Mouse (Mus musculus) liver, embryonic 13.5 days (tissue): ENCODE measurements at regions not wholly inside any gene's neighbourhood (a gene's known extent, or its start where the extent isn't known, plus 50 kb on each side); places are given as distances from the start of the nearest gene placed in this dataset.

Experiments used
- ATAC-seq: fragments of 200-750 bp; cut with Nextera tagmentation; 2 replicates; pipeline ENCODE4 v1.8.0; 2017; ENCODE audit warnings: low read depth, mild to moderate bottlenecking, moderate number of reproducible peaks, moderate library complexity
- DNase-seq: peaks from one replicate; pipeline ENCODE4 v3.0.0; 2022
- H3K27ac ChIP-seq: fragments of 300-500 bp; sonication (generic); 2 replicates; pipeline ENCODE4 v1.5.1; 2015; ENCODE audit warnings: moderate library complexity, mild to moderate bottlenecking, inconsistent platforms
- H3K27me3 ChIP-seq: fragments of 300-500 bp; sonication (generic); 2 replicates; pipeline ENCODE4 v1.6.1; 2015; ENCODE audit warnings: mild to moderate bottlenecking, inconsistent platforms
- H3K36me3 ChIP-seq: fragments of 300-500 bp; sonication (generic); 2 replicates; pipeline ENCODE4 v1.6.1; 2015; ENCODE audit warnings: mild to moderate bottlenecking, inconsistent platforms
- H3K4me1 ChIP-seq: fragments of 300-500 bp; sonication (generic); replicated peaks from 2 replicates; pipeline ENCODE4 v1.6.1; 2015; ENCODE audit warnings: inconsistent platforms
- H3K4me2 ChIP-seq: fragments of 300-500 bp; sonication (generic); 2 replicates; pipeline ENCODE4 v1.6.1; 2015; ENCODE audit warnings: inconsistent platforms, mild to moderate bottlenecking, moderate library complexity
- H3K4me3 ChIP-seq: fragments of 300-500 bp; sonication (generic); replicated peaks from 2 replicates; pipeline ENCODE4 v1.5.1; 2015; ENCODE audit warnings: mild to moderate bottlenecking, inconsistent platforms
- H3K9ac ChIP-seq: fragments of 300-500 bp; sonication (generic); 2 replicates; pipeline ENCODE4 v1.6.1; 2015; ENCODE audit warnings: mild to moderate bottlenecking, inconsistent platforms
- H3K9me3 ChIP-seq: fragments of 300-500 bp; sonication (generic); replicated peaks from 2 replicates; pipeline ENCODE4 v1.6.1; 2016; ENCODE audit warnings: inconsistent platforms
- WGBS: fragments of 180-500 bp; shearing (Covaris S2); methylation state at CpG from one replicate; pipeline ENCODE4 v1.1.7; 2015; ENCODE audit not compliant: insufficient replicate concordance; 5-methylcytosine and 5-hydroxymethylcytosine counted together

- DNase-seq: no peak
- Histone ChIP-seq H3K27ac (no peak overlapping the region), H3K27me3 (peaks cover 12% of the 10 kb centered on the region), H3K9me3 (no peaks in the 10 kb centered on the region), H3K4me1 (peaks cover 13% of the 10 kb centered on the region), H3K9ac (no peak overlapping the region), H3K4me2 (no peak overlapping the region), H3K4me3 (no peak overlapping the region), H3K36me3 (no peaks in the 10 kb centered on the region)
- no peak for ATAC-seq
- whole genome bisulfite sequencing: 60% methylated on average over 17 of the region's 17 CpGs
These were observed 123.5 kb downstream of the Ly86 start for GRCm38 (mm10) chr13:37468304-37469178.

DNA sequence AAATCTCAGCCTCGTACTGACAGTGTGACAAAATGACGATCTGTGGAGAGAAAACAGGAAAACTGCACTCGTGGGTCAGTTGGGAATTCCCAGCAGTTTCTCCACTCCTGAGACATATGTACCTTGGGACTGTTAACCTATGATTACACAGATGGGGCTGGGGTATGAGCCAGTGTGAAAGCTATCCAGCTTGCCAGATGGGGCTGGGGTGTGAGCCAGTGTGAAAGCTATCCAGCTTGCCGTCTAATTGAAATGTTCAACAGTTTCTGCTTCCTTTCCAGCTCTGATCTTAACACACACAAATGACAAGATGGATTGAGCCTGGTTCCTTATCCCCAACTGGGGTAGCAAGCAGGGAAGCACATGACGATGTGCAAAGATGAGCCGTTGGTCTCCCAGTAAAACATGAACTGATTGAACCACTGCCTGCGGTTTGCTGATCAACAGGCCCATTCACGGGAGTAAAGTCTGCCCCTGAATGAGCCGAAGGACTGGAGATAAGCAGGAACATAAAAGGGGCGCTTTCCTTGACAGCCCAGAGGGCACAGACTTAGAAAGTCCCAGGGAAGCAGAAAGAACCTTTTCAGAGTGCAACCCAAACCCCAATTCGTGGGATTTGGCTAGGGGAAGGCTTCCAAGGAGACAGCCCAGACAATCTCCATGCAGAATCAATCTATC is 125.4 kb downstream of the Ly86 start:
- no peak overlapping the region for H3K27ac ChIP-seq
- no peaks in the 10 kb centered on the region for H3K9me3 ChIP-seq
- no peak overlapping the region for H3K9ac ChIP-seq
- ATAC-seq (no peak), DNase-seq (no peak)
- no peaks in the 10 kb centered on the region for H3K36me3 ChIP-seq
- no peak overlapping the region for H3K4me3 ChIP-seq
- 21% methylated on average over 11 of the region's 11 CpGs for WGBS
- H3K4me2 ChIP-seq: no peak overlapping the region
- peaks cover 12% of the 10 kb centered on the region for H3K27me3 ChIP-seq
- H3K4me1 ChIP-seq: peaks cover 13% of the 10 kb centered on the region

- H3K4me1 ChIP-seq: peaks cover 35% of the 10 kb centered on the region
- no peak overlapping the region for H3K4me3 ChIP-seq
- ATAC-seq (no peak), DNase-seq (no peak)
- 41% methylated on average over 1 of the region's 1 CpGs for WGBS
- H3K9ac ChIP-seq: no peak overlapping the region
- no peak overlapping the region for H3K4me2 ChIP-seq
- no peaks in the 10 kb centered on the region for H3K9me3 ChIP-seq
- H3K36me3 ChIP-seq: no peaks in the 10 kb centered on the region
- H3K27me3 ChIP-seq: peaks cover 12% of the 10 kb centered on the region
- H3K27ac ChIP-seq: no peak overlapping the region
These were observed 128.4 kb downstream of the Ly86 start for GRCm38 (mm10) chr13:37473359-37473758.

GRCm38 (mm10) chr13:37475804-37476203 is 130.8 kb downstream of the Ly86 start:
- no peak overlapping the region for H3K9ac ChIP-seq
- ATAC-seq (no peak), DNase-seq (no peak)
- peaks cover 32% of the 10 kb centered on the region for H3K4me1 ChIP-seq
- 0 out of 2 replicates have a peak, but pooled peaks cover 3% of the 10 kb centered on the region for H3K27me3 ChIP-seq
- WGBS: 25% methylated on average over 3 of the region's 3 CpGs
- H3K4me2 ChIP-seq: peak overlapping the region; percentile 1; the same call in 1 of the 2 replicates
- H3K27ac ChIP-seq: no peak overlapping the region; the same call in 1 of the 2 replicates
- H3K9me3 ChIP-seq: no peaks in the 10 kb centered on the region
- no peaks in the 10 kb centered on the region for H3K36me3 ChIP-seq
- H3K4me3 ChIP-seq: no peak overlapping the region

DNA sequence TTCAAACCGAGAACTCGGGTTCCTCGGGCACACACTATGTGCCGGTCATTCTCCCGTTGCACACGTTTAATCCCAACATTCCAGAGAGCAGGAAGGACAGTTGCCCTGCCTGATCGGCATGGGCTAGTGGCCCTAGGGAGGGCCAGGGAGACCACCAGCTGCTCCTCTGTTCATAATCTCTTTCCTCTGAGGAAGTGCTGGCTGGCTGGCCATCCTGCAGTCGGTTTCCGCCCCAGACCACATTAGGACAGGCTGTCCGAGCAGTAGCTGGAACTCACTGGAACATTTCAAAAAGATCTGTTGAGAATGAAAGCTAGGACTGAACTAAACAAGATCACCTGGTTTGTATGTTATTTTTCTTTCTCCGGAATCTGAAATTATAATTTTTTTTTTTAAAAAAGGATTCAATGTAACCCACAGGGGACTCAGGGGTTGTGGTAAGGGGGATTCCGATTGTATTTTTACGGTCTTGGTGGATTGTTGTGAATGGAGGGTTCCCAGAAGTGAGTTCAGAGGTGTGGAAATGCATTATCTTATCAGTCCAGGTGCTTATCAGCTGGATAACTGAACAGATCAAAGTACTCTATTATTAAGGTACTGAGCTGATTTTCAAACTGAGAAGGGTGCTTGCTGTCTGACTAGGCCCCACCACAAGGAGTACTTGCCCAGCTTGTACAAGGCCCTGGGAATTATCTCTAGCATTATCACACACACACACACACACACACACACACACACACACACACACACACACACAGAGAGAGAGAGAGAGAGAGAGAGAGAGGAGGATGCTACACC is 131.4 kb downstream of the Ly86 start:
- H3K4me2 ChIP-seq: peak overlapping the region; percentile 1; the same call in 1 of the 2 replicates
- no peak overlapping the region for H3K9ac ChIP-seq
- peaks cover 32% of the 10 kb centered on the region for H3K4me1 ChIP-seq
- H3K4me3 ChIP-seq: no peak overlapping the region
- no peak overlapping the region for H3K27ac ChIP-seq
- 12% methylated on average over 13 of the region's 13 CpGs for WGBS
- no peak for DNase-seq
- 0 out of 2 replicates have a peak, but pooled peaks cover 3% of the 10 kb centered on the region for H3K27me3 ChIP-seq
- no peak for ATAC-seq
- no peaks in the 10 kb centered on the region for H3K36me3 ChIP-seq
- H3K9me3 ChIP-seq: no peaks in the 10 kb centered on the region

DNA sequence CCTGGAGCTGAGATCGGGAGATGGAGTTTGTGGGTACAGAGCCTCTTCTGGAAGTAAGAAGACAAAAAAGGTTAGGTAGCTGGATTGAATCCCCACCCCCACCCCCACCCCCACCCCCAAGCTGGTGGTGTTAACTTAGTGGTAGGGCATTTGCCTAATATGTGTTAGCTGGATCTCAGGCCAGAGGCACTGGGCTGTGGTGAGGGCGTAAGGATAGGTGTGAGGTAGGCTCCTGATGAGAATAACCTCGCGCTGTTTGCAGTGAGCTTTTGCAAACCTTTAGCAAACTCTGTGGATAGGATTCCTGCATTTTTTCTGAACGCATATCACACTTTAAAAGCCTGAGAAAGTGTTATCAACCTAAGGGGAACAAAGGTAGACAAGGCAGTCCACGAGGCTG is 132.3 kb downstream of the Ly86 start:
- peaks cover 32% of the 10 kb centered on the region for H3K4me1 ChIP-seq
- DNase-seq (no peak), ATAC-seq (no peak)
- H3K27me3 ChIP-seq: 0 out of 2 replicates have a peak, but pooled peaks cover under 1% of the 10 kb centered on the region
- H3K4me2 ChIP-seq: peak overlapping the region; percentile 51
- no peaks in the 10 kb centered on the region for H3K36me3 ChIP-seq
- no peak overlapping the region for H3K9ac ChIP-seq
- H3K4me3 ChIP-seq: 0 out of 2 replicates have a peak overlapping the region, but pooled peaks have one; percentile 32
- WGBS: 8% methylated on average over 6 of the region's 6 CpGs
- no peak overlapping the region; the same call in 1 of the 2 replicates for H3K27ac ChIP-seq
- no peaks in the 10 kb centered on the region for H3K9me3 ChIP-seq

DNA sequence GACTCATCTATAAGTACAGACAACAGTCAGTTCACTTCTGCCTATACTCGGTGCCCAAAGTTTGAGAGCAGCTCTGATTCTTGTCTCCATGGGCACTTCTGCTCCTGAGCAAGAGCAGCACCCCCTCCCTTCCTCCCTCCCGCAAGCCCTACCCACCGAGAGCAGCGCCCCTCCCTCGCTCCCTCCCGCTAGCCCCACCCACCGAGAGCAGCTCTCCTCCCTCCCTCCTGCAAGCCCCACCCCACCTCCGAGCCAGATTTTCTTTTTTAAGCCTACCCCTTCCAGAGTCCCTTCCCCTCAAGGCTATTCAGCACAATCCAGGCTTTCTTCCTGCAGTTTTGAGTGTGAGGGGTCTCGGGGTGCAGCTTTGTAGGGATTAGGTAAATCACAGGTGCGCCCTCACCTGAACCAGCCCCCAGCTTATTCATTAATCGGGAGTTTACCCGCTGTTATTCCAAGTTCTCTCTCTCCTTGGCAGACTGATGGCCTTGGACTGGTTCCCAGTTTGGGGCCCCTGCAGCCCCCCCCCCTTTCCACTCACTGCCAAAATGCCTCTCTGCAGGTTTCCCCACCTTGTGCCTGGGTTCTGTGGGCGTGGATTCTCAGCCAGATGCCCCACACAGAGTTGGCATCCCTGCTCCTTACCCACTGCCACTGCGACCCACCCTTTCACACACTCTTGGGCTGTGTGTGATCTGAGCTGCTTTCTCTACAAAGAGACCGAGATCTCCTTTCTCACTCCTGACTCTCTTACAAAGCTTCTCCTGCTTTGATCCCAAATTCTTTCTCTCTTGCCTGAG is 132.9 kb downstream of the Ly86 start:
- Histone ChIP-seq H3K4me2 (peak overlapping the region; percentile 51), H3K4me1 (peaks cover 33% of the 10 kb centered on the region), H3K4me3 (peak overlapping the region; percentile 32), H3K27me3 (no peaks in the 10 kb centered on the region), H3K9ac (no peak overlapping the region), H3K9me3 (no peaks in the 10 kb centered on the region), H3K27ac (no peak overlapping the region; the same call in 1 of the 2 replicates), H3K36me3 (no peaks in the 10 kb centered on the region)
- ATAC-seq: peak; percentile 55
- 11% methylated on average over 15 of the region's 15 CpGs for WGBS
- no peak for DNase-seq

- Histone ChIP-seq H3K9me3 (no peaks in the 10 kb centered on the region), H3K4me2 (no peak overlapping the region), H3K4me3 (no peak overlapping the region), H3K4me1 (peaks cover 34% of the 10 kb centered on the region), H3K27ac (no peak overlapping the region), H3K27me3 (no peaks in the 10 kb centered on the region), H3K36me3 (no peaks in the 10 kb centered on the region), H3K9ac (no peak overlapping the region)
- 67% methylated on average over 7 of the region's 7 CpGs for WGBS
- DNase-seq: no peak
- ATAC-seq: no peak
These were observed 134.2 kb downstream of the Ly86 start for GRCm38 (mm10) chr13:37479182-37479691.

- Histone ChIP-seq H3K9ac (no peak overlapping the region), H3K4me1 (peaks cover 24% of the 10 kb centered on the region), H3K9me3 (no peaks in the 10 kb centered on the region), H3K4me2 (no peak overlapping the region), H3K4me3 (no peak overlapping the region), H3K27me3 (no peaks in the 10 kb centered on the region), H3K36me3 (no peaks in the 10 kb centered on the region), H3K27ac (peak overlapping the region; percentile 58; the same call in 1 of the 2 replicates)
- no peak for DNase-seq
- ATAC-seq: no peak
- WGBS: 45% methylated on average over 5 of the region's 5 CpGs
These were observed 136.5 kb downstream of the Ly86 start for GRCm38 (mm10) chr13:37481514-37481913.

GRCm38 (mm10) chr13:37482038-37482437 is 137.0 kb downstream of the Ly86 start:
- no peaks in the 10 kb centered on the region for H3K27me3 ChIP-seq
- H3K9ac ChIP-seq: no peak overlapping the region
- H3K9me3 ChIP-seq: no peaks in the 10 kb centered on the region
- H3K4me3 ChIP-seq: no peak overlapping the region
- DNase-seq (no peak), ATAC-seq (no peak)
- no peaks in the 10 kb centered on the region for H3K36me3 ChIP-seq
- peaks cover 19% of the 10 kb centered on the region for H3K4me1 ChIP-seq
- peak overlapping the region; percentile 58 for H3K27ac ChIP-seq
- H3K4me2 ChIP-seq: no peak overlapping the region
- 27% methylated on average over 2 of the region's 2 CpGs for WGBS
